Mouse (Mus musculus): ENCODE measurements at regions not wholly inside any gene's neighbourhood (a gene's known extent, or its start where the extent isn't known, plus 50 kb on each side); places are given as distances from the start of the nearest gene placed in this dataset.

DNA sequence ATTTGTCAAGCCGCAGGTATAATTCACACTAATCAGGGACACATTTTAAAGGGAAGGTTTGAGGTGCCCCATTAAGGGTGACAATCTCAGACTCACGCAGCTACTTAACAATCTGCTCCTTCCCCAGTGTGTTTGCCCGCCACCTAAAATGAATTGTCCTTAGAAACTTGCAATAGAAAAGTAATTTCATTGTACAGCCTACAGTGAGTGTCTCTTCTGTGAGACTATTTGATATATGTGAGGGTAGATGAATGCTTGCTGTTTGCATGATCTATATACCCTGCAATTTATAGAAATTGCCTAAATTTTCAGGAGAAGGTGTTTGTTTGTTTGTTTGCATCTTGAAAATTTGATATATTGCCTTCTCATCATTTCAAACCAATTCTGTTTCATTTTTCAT is 135.1 kb upstream of the Ogfrl1 start:
- Histone ChIP-seq H3K4me3 (no peak overlapping the region), H3K9me3 (no peaks in the 10 kb centered on the region), H3K4me2 (replicated peaks) (no peak overlapping the region), H3K9ac (no peak overlapping the region), H3K27me3 (no peaks in the 10 kb centered on the region), H3K27ac (no peak overlapping the region), H3K36me3 (no peaks in the 10 kb centered on the region), H3K4me1 (no peaks in the 10 kb centered on the region)
- ATAC-seq (ENCODE audit: low FRiP score, low read depth) = no peak
- 56% methylated on average over 3 of the region's 3 CpGs for WGBS

DNA sequence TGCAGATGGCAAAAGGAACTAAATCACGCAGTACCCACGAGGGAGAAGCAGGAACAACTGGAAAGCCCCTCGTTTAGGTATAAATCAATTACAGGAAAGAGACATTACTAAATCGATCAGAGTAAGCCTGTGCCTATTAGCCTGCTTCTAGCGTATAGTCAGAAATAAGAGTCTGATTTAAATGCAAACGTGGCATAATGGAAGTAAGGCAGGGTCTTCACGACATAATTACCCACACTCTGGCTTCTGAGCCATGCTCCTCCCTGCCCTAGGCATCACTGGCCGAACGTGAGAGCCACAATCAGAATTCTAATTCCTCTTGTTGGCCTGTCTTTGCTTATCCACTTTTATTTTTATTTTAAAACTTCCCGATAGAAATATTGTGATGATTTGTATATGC is 139.0 kb upstream of the Ogfrl1 start:
- 80% methylated on average over 10 of the region's 10 CpGs for WGBS
- Histone ChIP-seq H3K9ac (no peak overlapping the region), H3K9me3 (no peaks in the 10 kb centered on the region)

DNA sequence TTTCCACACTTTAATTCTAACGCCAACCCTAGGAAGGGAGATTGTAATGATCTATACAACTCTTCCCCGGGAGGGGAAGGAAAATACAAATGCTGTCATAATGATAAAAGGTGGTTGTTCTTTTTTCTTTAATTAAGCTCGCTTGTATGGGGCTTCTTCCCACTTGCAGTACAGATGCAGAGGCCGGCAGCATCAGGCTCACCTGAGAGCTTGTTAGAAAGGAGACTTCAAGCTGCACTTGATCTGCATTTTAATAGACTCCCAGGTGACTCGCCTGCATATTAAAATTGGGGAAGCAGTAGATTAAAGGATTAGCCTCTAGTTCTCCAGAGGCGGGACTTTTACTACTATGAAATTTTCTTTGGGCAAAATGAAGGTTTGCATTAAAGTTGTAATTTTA is 140.8 kb upstream of the Ogfrl1 start:
- no peak for ATAC-seq (ENCODE audit: low FRiP score, low read depth)
- Histone ChIP-seq H3K27ac (no peak overlapping the region), H3K9me3 (no peaks in the 10 kb centered on the region), H3K36me3 (no peaks in the 10 kb centered on the region), H3K4me3 (no peak overlapping the region), H3K9ac (no peak overlapping the region), H3K4me2 (replicated peaks) (no peak overlapping the region), H3K27me3 (no peaks in the 10 kb centered on the region), H3K4me1 (no peaks in the 10 kb centered on the region)
- WGBS = 31% methylated on average over 6 of the region's 6 CpGs

More for the DNA sequence above, 139.0 kb upstream of the Ogfrl1 start:
- Histone ChIP-seq H3K4me2 (replicated peaks) (no peak overlapping the region), H3K36me3 (no peaks in the 10 kb centered on the region), H3K27me3 (no peaks in the 10 kb centered on the region), H3K27ac (no peak overlapping the region), H3K4me3 (no peak overlapping the region), H3K4me1 (no peaks in the 10 kb centered on the region)
- no peak for ATAC-seq (ENCODE audit: low FRiP score, low read depth)

DNA sequence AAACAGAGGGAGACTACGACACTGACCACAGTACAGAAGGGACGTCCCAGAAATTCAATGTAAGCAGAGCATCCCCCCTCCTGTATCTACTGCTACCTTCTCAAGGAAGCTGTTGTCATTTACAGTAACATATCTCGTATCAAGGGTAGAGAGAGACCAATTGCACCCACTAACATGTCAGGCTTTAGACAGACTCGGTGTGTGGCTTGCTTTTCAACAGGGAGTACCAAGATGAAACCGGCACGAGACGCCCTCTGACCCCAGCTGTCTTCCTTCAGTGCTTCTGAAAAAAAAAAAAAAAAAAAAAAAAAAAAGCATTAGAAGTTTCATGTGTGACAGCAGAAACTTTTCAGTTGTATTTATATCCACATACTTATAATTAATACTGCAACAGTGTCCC is 143.0 kb upstream of the Ogfrl1 start:
- ATAC-seq (ENCODE audit: low FRiP score, low read depth) = no peak
- WGBS = 83% methylated on average over 7 of the region's 7 CpGs
- no peaks in the 10 kb centered on the region for H3K9me3 ChIP-seq
- no peaks in the 10 kb centered on the region for H3K27me3 ChIP-seq
- H3K36me3 ChIP-seq = no peaks in the 10 kb centered on the region
- no peak overlapping the region for H3K4me3 ChIP-seq
- H3K4me1 ChIP-seq = no peaks in the 10 kb centered on the region
- no peak overlapping the region for H3K27ac ChIP-seq
- H3K9ac ChIP-seq = no peak overlapping the region
- H3K4me2 ChIP-seq (replicated peaks) = no peak overlapping the region

DNA sequence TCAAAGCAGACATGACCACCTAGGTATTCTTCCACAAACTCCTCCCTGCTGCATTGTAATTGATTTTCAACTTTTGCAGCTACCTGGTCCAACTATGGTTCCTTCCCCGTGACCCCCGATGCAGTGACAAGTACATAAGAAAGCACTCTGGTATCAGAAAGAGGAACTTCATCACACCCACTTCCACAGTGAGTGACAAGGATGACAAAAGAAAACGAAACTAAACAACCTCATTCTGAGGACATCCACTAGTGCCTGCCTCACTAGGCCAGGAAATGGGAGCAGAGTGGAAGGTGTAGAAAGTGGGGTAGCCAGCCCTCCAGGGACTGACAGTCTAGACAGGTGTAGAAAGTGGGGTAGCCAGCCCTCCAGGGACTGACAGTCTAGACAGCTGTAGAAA is 158.2 kb upstream of the Ogfrl1 start:
- no peak for ATAC-seq (ENCODE audit: low FRiP score, low read depth)
- Histone ChIP-seq H3K4me3 (no peak overlapping the region), H3K36me3 (no peaks in the 10 kb centered on the region), H3K9me3 (no peaks in the 10 kb centered on the region), H3K4me2 (replicated peaks) (no peak overlapping the region), H3K27me3 (no peaks in the 10 kb centered on the region), H3K4me1 (no peaks in the 10 kb centered on the region), H3K27ac (no peak overlapping the region), H3K9ac (no peak overlapping the region)
- WGBS = 87% methylated on average over 3 of the region's 3 CpGs

DNA sequence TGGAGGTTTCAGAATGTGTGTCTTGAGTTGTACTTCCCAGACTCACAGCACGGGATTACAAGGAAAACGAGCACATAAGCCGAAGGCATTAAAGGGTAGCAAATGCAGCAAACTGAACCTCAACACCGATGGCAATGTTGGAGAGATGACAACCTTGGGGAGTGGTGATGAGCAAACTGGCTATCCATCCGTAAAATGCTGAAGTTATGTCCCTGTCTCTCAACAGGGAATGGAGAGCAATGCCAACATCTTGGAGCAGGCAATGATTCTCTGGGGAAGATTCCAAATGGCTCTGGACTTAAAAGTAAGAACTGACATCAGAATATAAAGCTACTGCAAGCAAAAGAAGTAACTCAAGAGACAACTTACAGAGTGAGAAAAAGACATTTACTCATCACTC is 170.5 kb upstream of the Ogfrl1 start:
- no peaks in the 10 kb centered on the region for H3K4me1 ChIP-seq
- H3K27me3 ChIP-seq = no peaks in the 10 kb centered on the region
- H3K4me2 ChIP-seq (replicated peaks) = no peak overlapping the region
- H3K4me3 ChIP-seq = no peak overlapping the region
- 93% methylated on average over 5 of the region's 5 CpGs for WGBS
- H3K9me3 ChIP-seq = no peaks in the 10 kb centered on the region
- no peak for ATAC-seq (ENCODE audit: low FRiP score, low read depth)
- no peak overlapping the region for H3K9ac ChIP-seq
- no peak overlapping the region for H3K27ac ChIP-seq
- H3K36me3 ChIP-seq = no peaks in the 10 kb centered on the region

DNA sequence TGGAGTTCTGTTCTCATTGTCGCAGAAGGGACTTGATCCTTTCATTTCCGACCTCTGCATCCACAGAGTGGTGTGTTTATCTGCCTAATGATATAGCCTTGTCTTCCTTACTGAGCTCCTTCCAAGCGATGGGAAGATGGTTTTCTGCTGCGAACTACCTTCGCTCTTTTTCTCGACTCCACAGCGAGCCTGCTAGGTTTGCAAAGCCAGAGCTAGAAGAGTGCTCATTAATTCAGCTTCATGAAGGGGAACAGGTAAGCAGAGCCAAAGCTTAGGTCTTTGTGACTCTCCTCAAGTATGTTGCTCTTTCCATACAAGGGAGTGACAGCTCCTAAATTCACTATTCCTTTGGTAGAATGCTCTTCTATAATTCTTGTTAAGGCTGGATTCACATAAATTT is 176.9 kb upstream of the Ogfrl1 start:
- H3K9ac ChIP-seq = no peak overlapping the region
- H3K27ac ChIP-seq = no peak overlapping the region
- no peaks in the 10 kb centered on the region for H3K9me3 ChIP-seq
- no peaks in the 10 kb centered on the region for H3K27me3 ChIP-seq
- no peak overlapping the region for H3K4me3 ChIP-seq
- no peak overlapping the region for H3K4me2 ChIP-seq (replicated peaks)
- ATAC-seq (ENCODE audit: low FRiP score, low read depth) = no peak
- WGBS = 78% methylated on average over 7 of the region's 7 CpGs
- H3K4me1 ChIP-seq = no peaks in the 10 kb centered on the region
- H3K36me3 ChIP-seq = no peaks in the 10 kb centered on the region

DNA sequence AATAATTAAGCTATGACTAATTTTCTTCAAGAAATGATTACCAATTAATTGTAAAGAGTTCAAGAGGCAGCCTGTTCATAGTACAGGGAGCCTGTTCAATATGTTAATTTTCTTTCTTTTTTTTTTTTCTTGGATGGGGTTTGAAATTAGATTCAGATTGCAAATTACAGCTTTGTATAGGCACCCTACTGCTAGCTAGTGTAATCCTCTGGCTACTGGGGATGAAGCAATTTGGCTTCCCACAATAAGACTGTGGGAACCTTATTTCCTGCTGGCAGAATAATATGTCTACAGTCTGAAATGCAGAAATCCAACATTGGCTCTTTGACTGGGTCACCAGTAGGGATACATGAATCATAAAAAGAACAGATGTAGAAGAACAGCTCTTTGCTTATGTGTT is 177.4 kb upstream of the Ogfrl1 start:
- H3K9ac ChIP-seq = no peak overlapping the region
- no peak for ATAC-seq (ENCODE audit: low FRiP score, low read depth)
- no peaks in the 10 kb centered on the region for H3K27me3 ChIP-seq
- no peaks in the 10 kb centered on the region for H3K4me1 ChIP-seq
- H3K36me3 ChIP-seq = no peaks in the 10 kb centered on the region
- H3K4me2 ChIP-seq (replicated peaks) = no peak overlapping the region
- no peak overlapping the region for H3K27ac ChIP-seq
- no peak overlapping the region for H3K4me3 ChIP-seq
- no peaks in the 10 kb centered on the region for H3K9me3 ChIP-seq

DNA sequence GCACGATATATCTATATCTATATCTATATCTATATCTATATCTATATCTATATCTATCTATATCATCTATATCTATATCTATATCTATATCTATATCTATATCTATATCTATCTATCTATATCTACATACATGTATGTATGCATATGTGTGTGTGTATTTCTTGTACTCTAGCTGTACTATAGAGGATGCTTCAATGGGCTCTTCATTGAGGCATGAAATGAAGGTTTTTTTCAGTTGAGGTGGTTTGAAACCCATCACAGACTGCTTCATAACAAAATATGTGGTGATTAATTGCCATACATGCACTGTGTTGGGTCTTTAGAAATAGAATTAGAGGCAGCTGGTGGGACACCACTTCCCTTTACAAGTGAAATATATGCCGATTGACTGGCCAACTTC is 177.9 kb upstream of the Ogfrl1 start:
- Histone ChIP-seq H3K27me3 (no peaks in the 10 kb centered on the region), H3K9ac (no peak overlapping the region), H3K4me2 (replicated peaks) (no peak overlapping the region), H3K36me3 (no peaks in the 10 kb centered on the region), H3K9me3 (no peaks in the 10 kb centered on the region), H3K27ac (no peak overlapping the region), H3K4me3 (no peak overlapping the region), H3K4me1 (no peaks in the 10 kb centered on the region)
- no peak for ATAC-seq (ENCODE audit: low FRiP score, low read depth)
- WGBS = 85% methylated on average over 2 of the region's 2 CpGs

DNA sequence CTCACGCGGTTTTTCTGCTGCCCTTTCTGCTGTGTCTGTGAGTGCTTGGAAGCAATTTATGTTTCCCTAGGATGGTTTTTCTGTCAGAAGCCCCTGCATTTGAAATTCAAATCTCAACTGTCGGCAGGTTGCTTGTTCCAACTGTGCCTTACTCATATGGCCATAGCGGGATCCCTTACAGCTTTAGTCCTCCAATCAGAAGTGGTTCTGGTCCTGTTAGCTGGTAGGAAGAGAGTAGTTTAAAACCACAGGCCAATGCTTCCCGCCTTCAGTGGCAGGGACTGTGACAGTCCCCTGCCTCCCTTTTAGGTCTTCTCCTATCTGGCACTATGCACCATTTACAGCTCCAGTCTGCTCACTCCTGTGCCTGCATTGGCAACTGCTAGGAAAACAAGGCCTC is 178.6 kb upstream of the Ogfrl1 start:
- no peaks in the 10 kb centered on the region for H3K27me3 ChIP-seq
- WGBS = 73% methylated on average over 5 of the region's 5 CpGs
- no peak overlapping the region for H3K27ac ChIP-seq
- ATAC-seq (ENCODE audit: low FRiP score, low read depth) = no peak
- H3K4me1 ChIP-seq = no peaks in the 10 kb centered on the region
- no peaks in the 10 kb centered on the region for H3K9me3 ChIP-seq
- no peak overlapping the region for H3K9ac ChIP-seq
- no peaks in the 10 kb centered on the region for H3K36me3 ChIP-seq
- no peak overlapping the region for H3K4me2 ChIP-seq (replicated peaks)
- no peak overlapping the region for H3K4me3 ChIP-seq

DNA sequence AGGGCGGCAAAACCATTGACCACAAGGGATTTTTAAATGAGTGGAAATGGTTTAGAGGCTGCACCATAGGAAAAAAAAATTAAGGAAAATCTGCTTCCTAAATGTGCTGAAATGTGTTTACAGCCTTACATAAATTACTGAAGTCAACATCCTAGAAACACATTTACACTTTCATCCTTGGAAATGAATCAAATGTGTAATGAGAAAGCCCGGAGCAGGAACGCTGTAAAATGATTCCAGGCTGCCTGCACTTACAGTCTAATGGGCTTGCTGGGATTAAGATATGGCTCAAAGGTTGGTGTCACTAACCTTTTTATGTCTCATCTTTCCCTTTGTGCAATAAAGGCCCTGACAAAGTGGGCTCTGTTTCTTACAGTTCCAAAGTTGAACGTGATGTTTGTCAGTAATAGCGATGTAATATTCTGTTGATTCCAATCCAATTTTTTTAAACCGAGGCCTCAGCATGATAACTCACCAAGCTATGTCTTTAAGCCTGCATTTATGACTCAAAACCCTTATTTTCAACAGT is 172.1 kb upstream of the B3gat2 start:
- WGBS = 33% methylated on average over 6 of the region's 6 CpGs
- H3K9me3 ChIP-seq = no peaks in the 10 kb centered on the region
- peak; percentile 68; the same call in 1 of the 2 replicates for ATAC-seq (ENCODE audit: low FRiP score, low read depth)
- H3K9ac ChIP-seq = no peak overlapping the region
- peaks cover 3% of the 10 kb centered on the region for H3K4me1 ChIP-seq
- no peaks in the 10 kb centered on the region for H3K36me3 ChIP-seq
- no peak overlapping the region for H3K4me2 ChIP-seq (replicated peaks)
- H3K27ac ChIP-seq = no peak overlapping the region
- no peaks in the 10 kb centered on the region; the same call in none of the 2 replicates for H3K27me3 ChIP-seq
- no peak overlapping the region for H3K4me3 ChIP-seq

DNA sequence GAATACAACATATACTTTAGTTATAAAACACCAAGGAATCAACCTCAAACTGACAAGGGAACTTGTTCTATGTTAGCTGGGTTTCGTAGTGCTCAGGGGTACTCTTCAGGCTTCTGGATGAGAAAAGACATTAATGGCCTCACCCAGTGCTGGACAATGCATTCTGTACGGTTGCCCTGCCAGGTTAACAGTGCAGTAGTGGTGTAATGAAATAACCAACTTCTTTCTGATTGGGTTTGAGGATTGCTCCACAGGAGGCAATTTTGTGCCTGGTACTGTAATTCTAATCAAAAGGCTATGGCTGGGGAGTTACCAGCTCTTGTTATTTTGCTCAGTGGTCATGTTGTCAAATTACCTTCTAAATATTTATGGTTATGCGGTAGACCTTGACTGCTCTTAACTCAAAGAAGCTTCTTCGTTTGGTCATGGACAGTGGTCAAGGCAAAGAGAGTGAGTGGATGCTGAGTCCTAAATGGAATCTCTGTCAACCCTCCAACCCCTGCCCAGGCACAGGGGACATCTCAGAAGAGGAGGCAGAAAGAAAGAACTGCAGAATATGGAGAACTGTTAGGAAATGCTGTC is 158.8 kb upstream of the B3gat2 start:
- Histone ChIP-seq H3K4me2 (replicated peaks) (no peak overlapping the region), H3K27me3 (no peaks in the 10 kb centered on the region), H3K27ac (no peak overlapping the region), H3K9me3 (no peaks in the 10 kb centered on the region), H3K4me3 (no peak overlapping the region), H3K4me1 (no peaks in the 10 kb centered on the region), H3K9ac (no peak overlapping the region), H3K36me3 (no peaks in the 10 kb centered on the region)
- ATAC-seq (ENCODE audit: low FRiP score, low read depth) = no peak
- WGBS = 88% methylated on average over 4 of the region's 4 CpGs

DNA sequence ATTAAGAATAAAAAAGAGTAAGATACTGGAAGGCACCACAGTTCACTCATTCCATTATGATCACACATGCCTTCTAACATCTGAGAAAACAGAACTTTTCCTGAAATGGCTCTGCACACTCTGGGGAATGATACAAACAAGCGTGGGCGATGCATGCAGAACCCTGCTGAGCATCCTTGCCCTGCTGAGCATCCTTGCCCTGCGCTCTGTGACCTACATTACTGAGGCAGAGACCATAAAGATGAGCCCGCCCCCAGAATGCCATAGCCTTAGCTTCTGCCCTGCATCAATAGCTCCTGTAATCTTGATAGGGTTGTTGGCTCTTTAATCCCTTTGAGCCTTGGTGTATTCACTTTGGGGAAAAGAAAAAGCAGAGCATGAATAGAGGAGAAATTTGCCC is 132.2 kb upstream of the B3gat2 start:
- H3K4me1 ChIP-seq = no peaks in the 10 kb centered on the region
- WGBS = 69% methylated on average over 4 of the region's 4 CpGs
- H3K27me3 ChIP-seq = no peaks in the 10 kb centered on the region
- H3K9me3 ChIP-seq = no peaks in the 10 kb centered on the region
- H3K4me3 ChIP-seq = no peak overlapping the region
- H3K27ac ChIP-seq = no peak overlapping the region
- ATAC-seq (ENCODE audit: low FRiP score, low read depth) = no peak
- no peak overlapping the region for H3K4me2 ChIP-seq (replicated peaks)
- H3K9ac ChIP-seq = no peak overlapping the region
- H3K36me3 ChIP-seq = no peaks in the 10 kb centered on the region
